Mouse (Mus musculus) stomach, embryonic 16.5 days (tissue): ENCODE measurements around the gene Psmg3. TPM values are rescaled to one million over a fixed set of nuclear protein-coding genes. Genes with fewer than 3 reads are reported as not detected.

Source experiments
- ATAC-seq: fragments of 200-750 bp; cut with Nextera tagmentation; 2 replicates; pipeline ENCODE4 v1.8.0; 2017; ENCODE audit warnings: moderate number of reproducible peaks, moderate TSS enrichment; ENCODE audit not compliant: insufficient read depth, low FRiP score
- H3K27ac ChIP-seq: fragments of 300-500 bp; sonication (generic); 2 replicates; pipeline ENCODE4 v1.5.1; 2014; ENCODE audit warnings: low read length
- H3K27me3 ChIP-seq: fragments of 300-500 bp; sonication (generic); 2 replicates; pipeline ENCODE4 v1.6.1; 2014; ENCODE audit warnings: low read length, control low read depth, mixed read lengths; ENCODE audit not compliant: control insufficient read depth, insufficient read depth
- H3K36me3 ChIP-seq: fragments of 300-500 bp; sonication (generic); 2 replicates; pipeline ENCODE4 v1.6.1; 2014; ENCODE audit warnings: low read length; ENCODE audit not compliant: control insufficient read depth, insufficient read depth
- H3K4me1 ChIP-seq: fragments of 300-500 bp; sonication (generic); 2 replicates; pipeline ENCODE4 v1.6.1; 2014; ENCODE audit warnings: low read length, control low read depth, mixed read lengths; ENCODE audit not compliant: control insufficient read depth, insufficient read depth
- H3K4me2 ChIP-seq: fragments of 300-500 bp; sonication (generic); 2 replicates; pipeline ENCODE4 v1.6.1; 2014; ENCODE audit warnings: low read depth, low read length, mixed read lengths
- H3K4me3 ChIP-seq: fragments of 300-500 bp; sonication (generic); replicated peaks from 2 replicates; pipeline ENCODE4 v1.5.1; 2014; ENCODE audit warnings: mild to moderate bottlenecking, low read length
- H3K9ac ChIP-seq: fragments of 300-500 bp; sonication (generic); 2 replicates; pipeline ENCODE4 v1.6.1; 2014; ENCODE audit warnings: low read length
- H3K9me3 ChIP-seq: fragments of 300-500 bp; sonication (generic); replicated peaks from 2 replicates; pipeline ENCODE4 v1.6.1; 2016; ENCODE audit warnings: low read length, control low read depth; ENCODE audit not compliant: control insufficient read depth
- WGBS: fragments of 180-500 bp; shearing (Covaris S2); extraction: QIAGEN DNeasy Blood & Tissue Kit; methylation state at CpG from one replicate; pipeline ENCODE4 v1.1.7; 2014; 5-methylcytosine and 5-hydroxymethylcytosine counted together
- polyA plus RNA-seq: library from polyadenylated mRNA; unstranded; fragments of >200 nt; fragmentation: Nextera tagmentation; extraction: Ambion mirVana; gene quantifications from 2 replicates; pipeline ENCODE4 v1.2.1, GENCODE M21; 2015

Psmg3 gene
- polyA plus RNA-seq, 1 experiment from 2014 or later: 62.9 TPM

DNA sequence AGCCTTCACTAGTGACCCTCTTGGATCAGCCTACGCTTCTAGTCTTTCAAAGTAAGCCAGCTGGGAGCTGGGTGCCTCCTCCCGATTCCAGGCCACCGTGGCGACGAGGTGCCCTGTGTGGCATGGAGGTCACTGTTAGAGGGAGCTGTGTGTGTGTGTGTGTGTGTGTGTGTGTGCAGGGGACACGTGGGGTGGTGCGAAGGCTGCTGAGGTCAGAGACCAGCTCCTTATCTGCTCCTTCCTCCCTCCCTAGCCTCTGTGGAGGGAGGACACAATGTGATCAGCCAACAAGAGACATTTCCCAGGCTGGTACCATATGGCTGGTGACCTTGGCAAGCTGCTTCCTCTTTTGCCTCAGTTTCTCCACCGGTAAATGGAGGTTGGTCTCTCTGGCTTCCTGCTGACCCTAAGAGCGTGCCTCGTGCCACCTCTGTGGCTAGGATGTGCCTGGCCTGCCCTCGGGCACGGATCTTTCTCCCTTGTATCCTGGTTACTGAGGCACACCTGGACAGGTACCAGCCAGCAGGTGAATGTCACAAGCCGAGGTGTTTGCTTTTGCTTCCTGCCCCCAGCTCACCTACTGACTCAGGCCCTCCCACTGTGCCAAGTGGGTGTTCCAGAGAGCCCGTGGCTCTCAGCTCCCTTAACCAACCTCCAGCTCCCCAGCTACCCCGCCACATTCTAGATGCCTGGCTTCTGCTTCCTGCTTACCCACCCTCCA lies 14.8 kb downstream of the Psmg3 start:
- H3K4me1 ChIP-seq: peaks cover 3% of the 10 kb centered on the region; the same call in 1 of the 2 replicates
- peaks cover 8% of the 10 kb centered on the region; the same call in 1 of the 2 replicates for H3K27me3 ChIP-seq
- H3K9me3 ChIP-seq: no peaks in the 10 kb centered on the region
- no peaks in the 10 kb centered on the region for H3K36me3 ChIP-seq
- no peak overlapping the region for H3K9ac ChIP-seq
- ATAC-seq: peak; percentile 31; the same call in 1 of the 2 replicates
- H3K4me3 ChIP-seq: no peak overlapping the region
- no peak overlapping the region for H3K27ac ChIP-seq
- H3K4me2 ChIP-seq: no peak overlapping the region
- 66% methylated on average over 15 of the region's 15 CpGs for WGBS

DNA sequence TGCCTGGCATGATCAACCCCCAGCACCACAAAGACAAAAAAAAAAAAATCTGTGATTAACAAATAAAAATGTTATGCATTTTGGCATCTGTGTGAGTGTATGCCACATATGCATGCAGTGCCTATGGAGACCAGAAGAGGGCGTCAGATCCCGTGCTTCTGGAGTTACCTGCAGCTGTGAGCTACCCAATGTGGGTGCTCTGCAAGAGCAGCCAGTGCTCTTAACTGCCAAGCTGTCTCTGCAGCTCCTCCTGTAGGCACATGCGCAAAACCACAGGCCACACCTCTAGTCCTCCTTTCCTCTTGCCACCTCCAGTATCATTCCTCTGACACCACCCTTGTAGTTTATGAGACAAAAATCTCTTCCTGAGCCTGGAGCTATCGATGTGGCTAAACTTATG lies 17.3 kb downstream of the Psmg3 start:
- 57% methylated on average over 4 of the region's 4 CpGs for WGBS
- Histone ChIP-seq H3K9ac (no peak overlapping the region), H3K27me3 (peaks cover 8% of the 10 kb centered on the region; the same call in 1 of the 2 replicates), H3K4me1 (peaks cover 9% of the 10 kb centered on the region; the same call in 1 of the 2 replicates), H3K4me2 (no peak overlapping the region), H3K9me3 (no peaks in the 10 kb centered on the region), H3K27ac (no peak overlapping the region), H3K36me3 (no peaks in the 10 kb centered on the region), H3K4me3 (no peak overlapping the region)
- ATAC-seq: no peak

DNA sequence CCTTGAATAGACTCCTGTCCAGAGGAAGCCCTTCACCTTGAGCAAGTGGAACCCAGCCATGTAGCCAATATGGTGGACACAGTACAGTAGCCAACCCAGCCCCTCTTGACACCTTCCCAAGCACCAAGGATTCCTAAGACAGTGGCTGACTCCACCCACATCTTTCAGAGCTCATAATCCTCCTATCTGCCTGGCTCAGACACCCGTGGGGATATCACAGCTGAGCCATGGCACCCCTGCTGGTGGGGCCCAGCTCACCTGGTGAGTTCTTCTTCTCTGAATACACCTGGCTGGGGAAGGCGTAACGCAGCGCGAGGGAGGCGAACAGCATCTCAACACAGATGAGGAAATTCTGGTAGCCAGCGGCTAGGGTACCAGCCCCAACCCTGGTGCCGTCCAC lies 20.8 kb downstream of the Psmg3 start:
- no peak overlapping the region for H3K4me2 ChIP-seq
- no peaks in the 10 kb centered on the region for H3K27me3 ChIP-seq
- ATAC-seq: no peak
- H3K27ac ChIP-seq: no peak overlapping the region
- no peaks in the 10 kb centered on the region for H3K9me3 ChIP-seq
- H3K9ac ChIP-seq: no peak overlapping the region
- 88% methylated on average over 8 of the region's 8 CpGs for WGBS
- no peaks in the 10 kb centered on the region for H3K36me3 ChIP-seq
- H3K4me1 ChIP-seq: peaks cover 19% of the 10 kb centered on the region
- H3K4me3 ChIP-seq: no peak overlapping the region

DNA sequence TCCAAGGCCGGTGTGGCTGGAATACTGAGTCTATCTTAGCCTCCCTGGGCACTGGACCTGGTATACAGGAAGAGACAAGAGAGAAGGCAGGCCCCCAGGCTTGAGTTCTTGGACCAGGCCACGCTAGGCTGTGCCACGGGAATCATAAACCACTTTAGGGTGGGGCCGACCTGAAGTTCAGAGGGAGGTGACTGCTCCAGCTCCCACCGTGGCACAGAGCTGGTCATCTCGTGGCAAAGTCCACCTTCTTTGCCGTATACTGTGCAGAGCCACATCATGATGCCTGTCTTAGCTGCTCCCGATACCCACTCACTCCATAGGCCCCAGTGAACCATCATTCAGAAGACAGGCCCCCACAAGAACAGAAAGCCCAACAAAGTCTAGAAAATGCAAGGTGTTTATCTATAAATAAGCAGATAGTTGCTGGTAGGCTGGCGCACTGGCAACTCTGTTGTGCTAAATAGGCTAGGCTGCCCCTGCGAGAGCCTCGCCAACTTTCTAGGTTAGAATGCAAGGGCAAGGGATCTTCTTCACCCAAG lies 22.0 kb downstream of the Psmg3 start:
- H3K36me3 ChIP-seq: no peaks in the 10 kb centered on the region
- peak overlapping the region; percentile 71 for H3K27ac ChIP-seq
- H3K4me3 ChIP-seq: no peak overlapping the region
- H3K4me2 ChIP-seq: no peak overlapping the region
- 84% methylated on average over 11 of the region's 11 CpGs for WGBS
- H3K9ac ChIP-seq: no peak overlapping the region
- no peaks in the 10 kb centered on the region for H3K9me3 ChIP-seq
- peaks cover 19% of the 10 kb centered on the region for H3K4me1 ChIP-seq
- ATAC-seq: no peak
- no peaks in the 10 kb centered on the region for H3K27me3 ChIP-seq

DNA sequence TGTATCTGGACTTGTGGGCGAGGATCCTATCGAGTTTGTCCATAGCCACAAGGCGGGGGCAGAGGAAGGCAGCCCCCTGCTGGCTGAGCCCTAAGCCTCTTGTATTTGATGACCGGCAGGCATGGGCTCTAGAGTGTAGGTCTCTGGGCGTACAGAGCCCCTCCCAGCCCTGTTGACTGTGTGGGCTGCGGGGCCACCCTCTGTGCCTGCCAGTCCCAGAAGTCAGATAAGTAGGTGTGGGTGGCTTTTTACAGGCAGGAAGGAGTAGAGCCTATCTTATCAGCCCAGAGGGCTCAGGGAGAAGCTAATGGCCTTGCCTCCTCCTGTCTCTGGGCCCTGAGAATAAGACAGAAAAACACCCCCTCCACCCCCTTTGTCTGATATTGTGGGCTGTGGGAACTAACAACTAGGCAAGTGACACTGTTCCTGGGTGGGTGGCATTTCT lies 22.6 kb downstream of the Psmg3 start:
- no peak overlapping the region for H3K4me2 ChIP-seq
- ATAC-seq: peak; percentile 83
- no peaks in the 10 kb centered on the region for H3K27me3 ChIP-seq
- H3K36me3 ChIP-seq: no peaks in the 10 kb centered on the region
- H3K4me3 ChIP-seq: no peak overlapping the region
- 13% methylated on average over 6 of the region's 6 CpGs for WGBS
- H3K9me3 ChIP-seq: no peaks in the 10 kb centered on the region
- H3K27ac ChIP-seq: peak overlapping the region; percentile 71
- H3K4me1 ChIP-seq: peaks cover 19% of the 10 kb centered on the region
- H3K9ac ChIP-seq: no peak overlapping the region

DNA sequence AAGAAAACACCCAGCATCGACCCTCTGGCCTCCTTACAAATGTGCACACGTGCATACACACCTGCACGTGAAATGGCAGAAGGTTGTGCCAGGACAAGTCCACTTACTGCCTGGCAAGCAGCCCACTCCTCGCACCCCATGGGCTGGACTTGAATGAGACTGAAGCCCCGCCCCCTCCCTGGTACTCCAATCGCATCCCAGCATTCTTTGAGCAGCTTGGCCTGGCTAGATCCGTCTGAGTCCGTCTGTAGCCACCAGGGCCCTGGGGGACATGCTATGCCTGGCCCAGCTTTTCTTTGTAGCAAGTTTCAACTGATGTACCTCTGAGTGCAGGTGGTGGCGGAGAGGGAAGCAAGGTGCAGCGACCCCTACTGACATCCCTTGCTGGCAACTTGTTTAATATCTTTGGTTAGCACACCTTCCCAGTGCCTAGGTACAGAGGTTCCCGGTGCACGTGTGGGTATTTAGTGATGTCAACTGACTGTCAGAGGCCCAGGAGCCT lies 23.0 kb downstream of the Psmg3 start:
- H3K9ac ChIP-seq: no peak overlapping the region
- H3K4me3 ChIP-seq: no peak overlapping the region
- 6% methylated on average over 12 of the region's 12 CpGs for WGBS
- H3K9me3 ChIP-seq: no peaks in the 10 kb centered on the region
- H3K36me3 ChIP-seq: no peaks in the 10 kb centered on the region
- H3K27me3 ChIP-seq: no peaks in the 10 kb centered on the region
- H3K4me2 ChIP-seq: no peak overlapping the region
- peaks cover 19% of the 10 kb centered on the region for H3K4me1 ChIP-seq
- peak; percentile 51; the same call in 1 of the 2 replicates for ATAC-seq
- peak overlapping the region; percentile 71 for H3K27ac ChIP-seq

DNA sequence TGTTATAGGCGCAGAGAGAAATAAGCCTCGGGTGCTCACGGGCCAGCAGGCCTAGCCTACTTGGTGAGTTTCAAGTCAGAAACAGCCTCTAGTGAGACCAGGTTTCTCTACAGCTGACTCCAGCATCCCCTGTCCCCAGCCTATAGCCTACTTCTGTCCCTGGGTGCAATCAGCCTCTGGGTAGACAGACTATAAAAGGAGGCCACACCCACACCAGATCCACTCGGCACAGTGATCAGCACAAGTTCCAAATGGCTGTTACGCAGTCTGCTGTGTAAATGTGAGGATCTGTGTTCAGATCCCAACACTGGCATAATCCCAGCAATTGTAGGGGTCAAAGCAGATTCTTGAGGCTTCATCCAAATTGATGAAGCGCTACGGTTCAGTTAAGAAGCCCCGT lies 23.5 kb downstream of the Psmg3 start:
- no peaks in the 10 kb centered on the region for H3K36me3 ChIP-seq
- no peak overlapping the region for H3K9ac ChIP-seq
- no peak overlapping the region for H3K4me2 ChIP-seq
- no peaks in the 10 kb centered on the region for H3K27me3 ChIP-seq
- 78% methylated on average over 8 of the region's 8 CpGs for WGBS
- peaks cover 23% of the 10 kb centered on the region for H3K4me1 ChIP-seq
- H3K9me3 ChIP-seq: no peaks in the 10 kb centered on the region
- no peak overlapping the region for H3K4me3 ChIP-seq
- no peak for ATAC-seq
- peak overlapping the region; percentile 71; the same call in 1 of the 2 replicates for H3K27ac ChIP-seq

DNA sequence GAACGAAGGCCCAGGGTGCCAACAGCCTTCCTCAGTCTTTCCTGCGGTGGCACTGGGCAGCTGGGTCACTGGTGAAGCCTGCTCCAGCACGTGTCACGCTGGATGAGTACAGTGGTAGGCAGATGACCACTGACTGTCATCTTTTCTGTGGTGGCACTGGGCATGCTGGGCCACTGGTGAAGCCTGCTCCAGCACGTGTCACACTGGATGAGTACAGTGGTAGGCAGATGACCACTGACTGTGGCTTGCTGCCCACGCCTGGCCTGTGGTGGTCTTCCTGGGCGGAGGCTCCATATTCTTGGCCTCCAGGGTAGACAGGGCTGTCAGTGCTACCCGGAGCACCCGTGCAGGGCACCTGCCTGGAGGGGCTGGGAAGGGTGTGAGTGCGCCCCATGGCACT lies 24.8 kb downstream of the Psmg3 start:
- Histone ChIP-seq H3K4me3 (no peak overlapping the region), H3K36me3 (no peaks in the 10 kb centered on the region), H3K9ac (no peak overlapping the region), H3K4me1 (peaks cover 35% of the 10 kb centered on the region), H3K9me3 (no peaks in the 10 kb centered on the region), H3K27me3 (no peaks in the 10 kb centered on the region), H3K27ac (no peak overlapping the region), H3K4me2 (no peak overlapping the region)
- no peak for ATAC-seq
- WGBS: 92% methylated on average over 10 of the region's 10 CpGs

DNA sequence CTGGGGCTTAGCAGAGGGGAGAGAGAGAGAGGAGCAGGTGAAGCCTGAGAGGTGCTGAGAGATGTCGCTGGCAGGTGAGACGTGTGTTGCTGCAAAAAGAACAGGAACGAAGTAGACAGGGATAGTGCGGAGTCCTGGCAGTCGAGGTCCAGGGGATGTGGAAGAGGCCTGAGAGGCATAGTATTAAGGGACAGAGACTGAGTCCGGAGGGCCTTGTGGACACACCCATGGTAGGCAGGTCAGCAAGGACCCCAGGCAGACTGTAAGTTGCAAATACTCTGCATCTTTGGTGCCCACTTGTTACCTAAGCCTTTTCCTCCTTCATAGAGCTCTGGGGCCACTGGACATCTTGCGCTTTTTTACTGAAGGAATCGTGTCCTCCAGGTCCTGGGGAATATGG lies 25.5 kb downstream of the Psmg3 start:
- no peaks in the 10 kb centered on the region for H3K9me3 ChIP-seq
- H3K27me3 ChIP-seq: no peaks in the 10 kb centered on the region
- H3K4me3 ChIP-seq: no peak overlapping the region
- H3K4me1 ChIP-seq: peaks cover 42% of the 10 kb centered on the region
- H3K27ac ChIP-seq: no peak overlapping the region
- no peak overlapping the region for H3K4me2 ChIP-seq
- ATAC-seq: no peak
- no peaks in the 10 kb centered on the region for H3K36me3 ChIP-seq
- no peak overlapping the region for H3K9ac ChIP-seq
- 92% methylated on average over 8 of the region's 8 CpGs for WGBS
